Mouse (Mus musculus) limb, embryonic 13.5 days (tissue): Measurements from ENCODE around the gene Clptm1. TPM values are rescaled to one million over a fixed set of nuclear protein-coding genes. Genes with fewer than 3 reads are reported as not detected.

Experiments
- ATAC-seq: fragments of 200-750 bp; cut with Nextera tagmentation; 2 replicates; pipeline ENCODE4 v1.8.0; 2017; ENCODE audit warnings: low read depth, moderate number of reproducible peaks, moderate TSS enrichment; ENCODE audit not compliant: low FRiP score
- H3K27ac ChIP-seq: fragments of 300-500 bp; sonication (generic); 2 replicates; pipeline ENCODE4 v1.5.1; 2015; ENCODE audit warnings: inconsistent platforms, mild to moderate bottlenecking, moderate library complexity
- H3K27me3 ChIP-seq: fragments of 300-500 bp; sonication (generic); 2 replicates; pipeline ENCODE4 v1.6.1; 2015; ENCODE audit warnings: mild to moderate bottlenecking, inconsistent platforms
- H3K36me3 ChIP-seq: fragments of 300-500 bp; sonication (generic); 2 replicates; pipeline ENCODE4 v1.6.1; 2015; ENCODE audit warnings: inconsistent platforms, mild to moderate bottlenecking, moderate library complexity
- H3K4me1 ChIP-seq: fragments of 300-500 bp; sonication (generic); 2 replicates; pipeline ENCODE4 v1.6.1; 2015; ENCODE audit warnings: inconsistent platforms
- H3K4me2 ChIP-seq: fragments of 300-500 bp; sonication (generic); replicated peaks from 2 replicates; pipeline ENCODE4 v1.6.1; 2015; ENCODE audit warnings: inconsistent platforms, mild to moderate bottlenecking, moderate library complexity
- H3K4me3 ChIP-seq: fragments of 300-500 bp; sonication (generic); 2 replicates; pipeline ENCODE4 v1.5.1; 2015; ENCODE audit warnings: moderate library complexity, mild to moderate bottlenecking, inconsistent platforms
- H3K9ac ChIP-seq: fragments of 300-500 bp; sonication (generic); 2 replicates; pipeline ENCODE4 v1.6.1; 2015; ENCODE audit warnings: mild to moderate bottlenecking, inconsistent platforms
- H3K9me3 ChIP-seq: fragments of 300-500 bp; sonication (generic); 2 replicates; pipeline ENCODE4 v1.6.1; 2016; ENCODE audit warnings: inconsistent platforms
- WGBS: fragments of 180-500 bp; shearing (Covaris S2); methylation state at CpG from one replicate; pipeline ENCODE4 v1.1.7; 2015; 5-methylcytosine and 5-hydroxymethylcytosine counted together
- polyA plus RNA-seq: library from polyadenylated mRNA; unstranded; fragments of >200 nt; fragmentation: Nextera tagmentation; extraction: Ambion mirVana; gene quantifications from 2 replicates; pipeline ENCODE4 v1.2.1, GENCODE M21; 2015

The Clptm1 gene
- polyA plus RNA-seq, 1 experiment from 2014 or later: 75.9 TPM

- Histone ChIP-seq H3K9ac (no peak overlapping the region), H3K27ac (no peak overlapping the region), H3K4me1 (no peaks in the 10 kb centered on the region), H3K27me3 (no peaks in the 10 kb centered on the region), H3K9me3 (no peaks in the 10 kb centered on the region), H3K4me3 (no peak overlapping the region), H3K4me2 (no peak overlapping the region), H3K36me3 (no peaks in the 10 kb centered on the region)
- WGBS: 85% methylated on average over 10 of the region's 10 CpGs
- ATAC-seq: no peak
Measured at GRCm38 (mm10) chr7:19675824-19676223, 11.0 kb upstream of the Clptm1 start.

- ATAC-seq: no peak
- Histone ChIP-seq H3K9ac (no peak overlapping the region), H3K36me3 (no peaks in the 10 kb centered on the region), H3K4me1 (peaks cover 5% of the 10 kb centered on the region), H3K27ac (no peak overlapping the region), H3K27me3 (no peaks in the 10 kb centered on the region), H3K4me3 (no peak overlapping the region), H3K9me3 (no peaks in the 10 kb centered on the region), H3K4me2 (no peak overlapping the region)
- WGBS: 65% methylated on average over 14 of the region's 14 CpGs
Measured at GRCm38 (mm10) chr7:19673083-19673699, 8.4 kb upstream of the Clptm1 start.

- no peaks in the 10 kb centered on the region for H3K27me3 ChIP-seq
- no peak overlapping the region for H3K27ac ChIP-seq
- no peak for ATAC-seq
- H3K4me2 ChIP-seq: no peak overlapping the region
- no peaks in the 10 kb centered on the region for H3K36me3 ChIP-seq
- H3K4me3 ChIP-seq: no peak overlapping the region
- no peaks in the 10 kb centered on the region for H3K9me3 ChIP-seq
- H3K9ac ChIP-seq: no peak overlapping the region
- peaks cover 5% of the 10 kb centered on the region for H3K4me1 ChIP-seq
- WGBS: 63% methylated on average over 10 of the region's 10 CpGs
Measured at GRCm38 (mm10) chr7:19671511-19671910, 6.7 kb upstream of the Clptm1 start.

GRCm38 (mm10) chr7:19668947-19669721 lies 4.3 kb upstream of the Clptm1 start:
- 4% methylated on average over 10 of the region's 10 CpGs for WGBS
- peak overlapping the region; percentile 14; the same call in 1 of the 2 replicates for H3K9ac ChIP-seq
- peaks cover 10% of the 10 kb centered on the region for H3K4me1 ChIP-seq
- H3K27ac ChIP-seq: peak overlapping the region; percentile 52; the same call in 1 of the 2 replicates
- H3K27me3 ChIP-seq: no peaks in the 10 kb centered on the region
- H3K4me2 ChIP-seq: peak overlapping the region; percentile 46
- H3K36me3 ChIP-seq: no peaks in the 10 kb centered on the region
- ATAC-seq: peak; percentile 72
- 0 out of 2 replicates have a peak overlapping the region, but pooled peaks have one; percentile 10 for H3K4me3 ChIP-seq
- H3K9me3 ChIP-seq: no peaks in the 10 kb centered on the region

- 86% methylated on average over 2 of the region's 2 CpGs for WGBS
- Histone ChIP-seq H3K4me3 (no peak overlapping the region), H3K4me2 (no peak overlapping the region), H3K9me3 (no peaks in the 10 kb centered on the region), H3K27me3 (no peaks in the 10 kb centered on the region), H3K27ac (no peak overlapping the region), H3K36me3 (peaks cover 2% of the 10 kb centered on the region), H3K9ac (no peak overlapping the region), H3K4me1 (peaks cover 24% of the 10 kb centered on the region)
- no peak for ATAC-seq
Measured at GRCm38 (mm10) chr7:19667434-19667833, 2.6 kb upstream of the Clptm1 start.

- peaks cover 9% of the 10 kb centered on the region for H3K36me3 ChIP-seq
- no peak overlapping the region for H3K4me2 ChIP-seq
- WGBS: 67% methylated on average over 3 of the region's 3 CpGs
- H3K4me3 ChIP-seq: no peak overlapping the region
- no peak overlapping the region for H3K9ac ChIP-seq
- H3K9me3 ChIP-seq: no peaks in the 10 kb centered on the region
- peaks cover 24% of the 10 kb centered on the region for H3K4me1 ChIP-seq
- no peaks in the 10 kb centered on the region for H3K27me3 ChIP-seq
- ATAC-seq: no peak
- no peak overlapping the region for H3K27ac ChIP-seq
Measured at GRCm38 (mm10) chr7:19666750-19667149, 1.9 kb upstream of the Clptm1 start.

- Histone ChIP-seq H3K4me1 (peaks cover 24% of the 10 kb centered on the region), H3K9ac (peak overlapping the region; percentile 100), H3K9me3 (no peaks in the 10 kb centered on the region), H3K4me3 (peak overlapping the region; percentile 100), H3K36me3 (peaks cover 19% of the 10 kb centered on the region), H3K27me3 (no peaks in the 10 kb centered on the region), H3K27ac (peak overlapping the region; percentile 58; the same call in 1 of the 2 replicates), H3K4me2 (peak overlapping the region; percentile 93)
- WGBS: under 1% methylated on average over 37 of the region's 37 CpGs
- ATAC-seq: peak; percentile 38
Measured at GRCm38 (mm10) chr7:19664455-19664954, 328 bp downstream of the Clptm1 start.

- peaks cover 20% of the 10 kb centered on the region for H3K4me1 ChIP-seq
- peak overlapping the region; percentile 93 for H3K4me2 ChIP-seq
- no peak for ATAC-seq
- H3K27me3 ChIP-seq: no peaks in the 10 kb centered on the region
- H3K36me3 ChIP-seq: peaks cover 19% of the 10 kb centered on the region
- 15% methylated on average over 8 of the region's 8 CpGs for WGBS
- H3K4me3 ChIP-seq: peak overlapping the region; percentile 100
- no peaks in the 10 kb centered on the region for H3K9me3 ChIP-seq
- no peak overlapping the region for H3K27ac ChIP-seq
- H3K9ac ChIP-seq: peak overlapping the region; percentile 100
Measured at GRCm38 (mm10) chr7:19663940-19664339, 893 bp downstream of the Clptm1 start.

GRCm38 (mm10) chr7:19652614-19653013 lies 12.2 kb downstream of the Clptm1 start:
- Histone ChIP-seq H3K27ac (no peak overlapping the region), H3K4me2 (no peak overlapping the region), H3K9me3 (no peaks in the 10 kb centered on the region), H3K4me3 (no peak overlapping the region), H3K27me3 (no peaks in the 10 kb centered on the region), H3K9ac (no peak overlapping the region), H3K36me3 (peaks cover 79% of the 10 kb centered on the region), H3K4me1 (no peaks in the 10 kb centered on the region)
- ATAC-seq: no peak
- 93% methylated on average over 2 of the region's 2 CpGs for WGBS

- no peaks in the 10 kb centered on the region for H3K27me3 ChIP-seq
- H3K36me3 ChIP-seq: peaks cover 89% of the 10 kb centered on the region
- no peak overlapping the region for H3K4me3 ChIP-seq
- no peak overlapping the region for H3K9ac ChIP-seq
- no peak overlapping the region for H3K27ac ChIP-seq
- ATAC-seq: no peak
- no peaks in the 10 kb centered on the region for H3K9me3 ChIP-seq
- H3K4me1 ChIP-seq: no peaks in the 10 kb centered on the region
- H3K4me2 ChIP-seq: no peak overlapping the region
- 88% methylated on average over 6 of the region's 6 CpGs for WGBS
Measured at GRCm38 (mm10) chr7:19651063-19651786, 13.6 kb downstream of the Clptm1 start.

- peaks cover 100% of the 10 kb centered on the region for H3K36me3 ChIP-seq
- no peak for ATAC-seq
Measured at GRCm38 (mm10) chr7:19641223-19641622, 23.6 kb downstream of the Clptm1 start.

More at GRCm38 (mm10) chr7:19641223-19641622, 23.6 kb downstream of the Clptm1 start:
- no peak overlapping the region for H3K4me2 ChIP-seq
- 94% methylated on average over 4 of the region's 4 CpGs for WGBS
- no peak overlapping the region for H3K27ac ChIP-seq
- H3K4me3 ChIP-seq: no peak overlapping the region
- no peaks in the 10 kb centered on the region for H3K27me3 ChIP-seq
- H3K4me1 ChIP-seq: no peaks in the 10 kb centered on the region
- H3K9ac ChIP-seq: no peak overlapping the region
- H3K9me3 ChIP-seq: no peaks in the 10 kb centered on the region
